Mouse (Mus musculus) lung, embryonic 16.5 days (tissue): ENCODE results near the gene Cd7. TPM values are rescaled to one million over a fixed set of nuclear protein-coding genes. Genes with fewer than 3 reads are reported as not detected.
"Not testable (repeated sequence)": the region's sequence is repeated elsewhere in the genome, so short reads cannot be mapped to it uniquely, and the experiment has no call there.

ENCODE experiments used
- ATAC-seq: fragments of 200-750 bp; cut with Nextera tagmentation; 2 replicates; pipeline ENCODE4 v1.8.0; 2017; ENCODE audit warnings: low read depth, mild to moderate bottlenecking, moderate library complexity
- H3K27ac ChIP-seq: fragments of 300-500 bp; sonication (generic); 2 replicates; pipeline ENCODE4 v1.5.1; 2014; ENCODE audit warnings: mild to moderate bottlenecking, control low read depth, low read length
- H3K27me3 ChIP-seq: fragments of 300-500 bp; sonication (generic); 2 replicates; pipeline ENCODE4 v1.6.1; 2014; ENCODE audit warnings: low read depth, low read length, mixed read lengths; ENCODE audit not compliant: control insufficient read depth, insufficient read depth
- H3K36me3 ChIP-seq: fragments of 300-500 bp; sonication (generic); 2 replicates; pipeline ENCODE4 v1.6.1; 2014; ENCODE audit warnings: low read length; ENCODE audit not compliant: control insufficient read depth, insufficient read depth
- H3K4me1 ChIP-seq: fragments of 300-500 bp; sonication (generic); replicated peaks from 2 replicates; pipeline ENCODE4 v1.6.1; 2014; ENCODE audit warnings: low read length, mixed read lengths; ENCODE audit not compliant: control insufficient read depth, insufficient read depth
- H3K4me2 ChIP-seq: fragments of 300-500 bp; sonication (generic); 2 replicates; pipeline ENCODE4 v1.6.1; 2014; ENCODE audit warnings: low read depth, low read length, control low read depth
- H3K4me3 ChIP-seq: fragments of 300-500 bp; sonication (generic); 2 replicates; pipeline ENCODE4 v1.5.1; 2014; ENCODE audit warnings: mild to moderate bottlenecking, low read length, control low read depth
- H3K9ac ChIP-seq: fragments of 300-500 bp; sonication (generic); 2 replicates; pipeline ENCODE4 v1.6.1; 2014; ENCODE audit warnings: low read length, control low read depth
- H3K9me3 ChIP-seq: fragments of 300-500 bp; sonication (generic); 2 replicates; pipeline ENCODE4 v1.6.1; 2016; ENCODE audit warnings: low read length; ENCODE audit not compliant: control insufficient read depth
- WGBS: fragments of 180-500 bp; shearing (Covaris S2); extraction: QIAGEN DNeasy Blood & Tissue Kit; methylation state at CpG from one replicate; pipeline ENCODE4 v1.1.7; 2014; 5-methylcytosine and 5-hydroxymethylcytosine counted together
- polyA plus RNA-seq: library from polyadenylated mRNA; unstranded; fragments of >200 nt; fragmentation: Nextera tagmentation; extraction: Ambion mirVana; gene quantifications from 2 replicates; pipeline ENCODE4 v1.2.1, GENCODE M21; 2015

Gene Cd7
- polyA plus RNA-seq, 1 experiment from 2014 or later = 1.3 TPM

DNA sequence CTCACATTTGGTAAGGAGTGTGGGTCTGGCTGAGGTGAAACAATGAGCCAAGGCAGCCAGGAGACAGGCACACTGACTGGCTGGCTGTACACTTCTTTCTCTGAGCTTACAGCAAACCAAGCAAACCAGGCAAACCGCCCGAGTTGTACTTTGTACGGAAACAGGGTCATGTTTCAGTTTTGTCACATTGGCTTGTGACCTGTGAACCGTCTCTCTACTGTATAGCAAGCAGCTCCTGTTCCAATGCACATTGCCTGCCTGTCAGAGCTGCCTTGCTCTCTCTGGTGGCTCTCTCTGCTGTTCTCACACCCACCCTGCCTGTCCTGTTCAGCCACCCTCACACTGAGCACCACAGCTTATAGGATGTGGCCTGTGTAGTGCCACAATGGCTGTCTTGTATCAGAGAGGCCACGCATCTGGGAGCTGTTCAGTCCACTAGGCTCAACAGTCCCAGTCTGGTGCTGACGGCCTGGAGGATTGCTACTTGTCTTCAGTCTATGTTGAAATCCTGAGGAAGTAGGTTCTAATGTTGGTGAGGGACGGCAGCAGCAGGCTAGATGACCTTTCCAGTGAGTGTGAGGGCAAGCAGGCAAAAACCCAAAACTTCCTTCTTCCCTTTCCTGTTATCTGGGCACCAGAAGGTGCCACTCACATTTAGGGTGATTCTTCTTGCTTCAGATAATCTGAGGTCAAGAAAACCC, 17.5 kb upstream of the Cd7 start:
- ATAC-seq = peak; percentile 59
- no peak overlapping the region; the same call in 1 of the 2 replicates for H3K27ac ChIP-seq
- H3K9ac ChIP-seq = no peak overlapping the region

DNA sequence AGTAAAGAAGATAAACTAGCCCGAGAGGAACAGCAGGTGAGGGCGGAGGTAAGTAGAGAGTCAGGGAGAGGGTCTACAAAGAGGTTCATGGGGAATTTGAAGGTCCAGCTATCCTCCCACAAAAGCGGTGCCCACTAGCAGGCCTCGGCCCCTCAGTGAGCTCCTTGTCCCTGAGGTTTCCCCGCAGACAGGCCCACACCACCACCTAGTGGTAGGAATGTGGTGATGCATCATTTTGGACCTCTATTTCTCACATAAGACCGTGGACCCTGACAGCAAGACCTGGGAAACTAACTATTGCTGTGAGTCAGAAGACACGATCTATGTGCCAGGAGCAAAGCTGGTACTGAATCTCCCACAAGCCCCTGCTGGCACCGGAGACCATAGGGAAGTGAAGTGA, 14.3 kb upstream of the Cd7 start:
- Histone ChIP-seq H3K36me3 (no peaks in the 10 kb centered on the region), H3K4me2 (no peak overlapping the region), H3K4me3 (no peak overlapping the region), H3K4me1 (peaks cover 5% of the 10 kb centered on the region), H3K9me3 (no peaks in the 10 kb centered on the region), H3K27me3 (no peaks in the 10 kb centered on the region), H3K9ac (no peak overlapping the region), H3K27ac (no peak overlapping the region)
- 7% methylated on average over 8 of the region's 8 CpGs for WGBS
- peak; percentile 72; the same call in 1 of the 2 replicates for ATAC-seq

More for the DNA sequence above, 17.5 kb upstream of the Cd7 start:
- H3K27me3 ChIP-seq = no peaks in the 10 kb centered on the region
- H3K36me3 ChIP-seq = no peaks in the 10 kb centered on the region
- peaks cover 8% of the 10 kb centered on the region for H3K4me1 ChIP-seq
- 28% methylated on average over 7 of the region's 7 CpGs for WGBS
- no peak overlapping the region for H3K4me2 ChIP-seq
- no peak overlapping the region for H3K4me3 ChIP-seq
- no peaks in the 10 kb centered on the region for H3K9me3 ChIP-seq

DNA sequence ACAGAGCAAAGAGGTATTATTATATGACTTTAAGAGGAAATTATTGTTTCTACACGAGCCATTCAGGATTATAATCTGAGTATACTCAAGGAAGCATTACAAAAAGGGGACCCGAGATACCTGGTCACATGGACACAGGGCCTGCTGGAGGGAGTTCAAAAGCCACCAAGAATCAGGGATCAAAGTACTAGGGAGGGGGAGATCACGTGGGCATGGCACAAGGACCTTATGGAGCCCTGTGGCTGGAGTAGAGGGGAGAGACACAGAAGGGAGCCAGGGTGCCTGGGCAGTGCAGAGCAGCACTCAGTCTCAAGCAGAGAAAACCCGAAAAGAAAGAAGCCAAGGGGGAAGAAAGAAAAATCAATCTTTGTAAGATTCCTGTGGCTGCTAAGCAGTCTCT, 13.2 kb upstream of the Cd7 start:
- no peaks in the 10 kb centered on the region for H3K36me3 ChIP-seq
- H3K9ac ChIP-seq = no peak overlapping the region
- no peaks in the 10 kb centered on the region for H3K9me3 ChIP-seq
- no peaks in the 10 kb centered on the region for H3K27me3 ChIP-seq
- ATAC-seq = no peak
- H3K4me3 ChIP-seq = no peak overlapping the region
- H3K4me1 ChIP-seq = peaks cover 7% of the 10 kb centered on the region
- no peak overlapping the region for H3K27ac ChIP-seq
- no peak overlapping the region for H3K4me2 ChIP-seq
- 67% methylated on average over 4 of the region's 4 CpGs for WGBS

DNA sequence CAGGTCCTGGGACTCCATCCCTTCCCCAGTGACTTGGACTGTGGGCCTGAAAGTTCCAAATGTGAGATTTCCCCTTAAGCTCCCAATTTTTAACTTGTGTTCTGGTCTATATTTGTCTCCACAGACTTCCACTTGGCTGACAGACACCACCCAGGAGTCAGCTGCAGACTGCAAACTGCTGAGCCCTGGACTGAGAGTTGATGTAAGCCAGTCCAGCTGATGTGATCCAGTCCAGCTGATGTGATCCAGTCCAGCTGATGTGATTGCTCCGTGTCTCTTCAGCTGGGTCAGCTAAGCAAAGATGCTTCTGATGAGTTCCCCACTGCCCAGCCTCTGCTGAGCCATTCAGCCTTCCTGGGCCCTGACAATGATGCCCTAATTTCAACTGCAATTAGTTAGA, 12.6 kb upstream of the Cd7 start:
- ATAC-seq = 0 out of 2 replicates have a peak, but pooled peaks have one; percentile 30
- H3K4me3 ChIP-seq = no peak overlapping the region
- no peak overlapping the region for H3K9ac ChIP-seq
- no peaks in the 10 kb centered on the region for H3K36me3 ChIP-seq
- no peak overlapping the region for H3K27ac ChIP-seq
- H3K9me3 ChIP-seq = no peaks in the 10 kb centered on the region
- WGBS = 34% methylated on average over 1 of the region's 1 CpGs
- peaks cover 7% of the 10 kb centered on the region for H3K4me1 ChIP-seq
- H3K4me2 ChIP-seq = no peak overlapping the region
- no peaks in the 10 kb centered on the region for H3K27me3 ChIP-seq

DNA sequence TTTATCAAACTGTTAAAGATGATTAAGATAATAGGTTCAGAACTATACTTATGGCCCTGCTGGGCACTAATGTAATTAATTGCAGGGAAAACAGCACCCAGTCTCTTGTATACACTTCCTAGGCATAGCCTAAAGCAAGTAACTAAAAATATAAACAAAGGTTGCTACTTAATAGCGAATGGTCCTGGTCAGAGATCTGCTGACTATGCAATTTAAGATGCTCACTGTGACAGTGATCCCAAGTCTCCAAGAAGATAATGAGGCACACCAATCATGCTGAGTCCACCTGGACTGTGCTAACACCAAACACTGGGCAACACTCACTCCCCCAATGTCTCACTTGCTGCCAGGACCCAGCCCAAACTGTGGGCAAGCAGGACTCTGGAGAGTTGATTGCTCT, 10.6 kb upstream of the Cd7 start:
- Histone ChIP-seq H3K4me2 (no peak overlapping the region), H3K4me1 (peaks cover 2% of the 10 kb centered on the region; the same call in 1 of the 2 replicates), H3K27me3 (no peaks in the 10 kb centered on the region), H3K36me3 (no peaks in the 10 kb centered on the region), H3K9me3 (no peaks in the 10 kb centered on the region), H3K9ac (no peak overlapping the region), H3K4me3 (no peak overlapping the region), H3K27ac (no peak overlapping the region)
- no peak for ATAC-seq
- 54% methylated on average over 1 of the region's 1 CpGs for WGBS

DNA sequence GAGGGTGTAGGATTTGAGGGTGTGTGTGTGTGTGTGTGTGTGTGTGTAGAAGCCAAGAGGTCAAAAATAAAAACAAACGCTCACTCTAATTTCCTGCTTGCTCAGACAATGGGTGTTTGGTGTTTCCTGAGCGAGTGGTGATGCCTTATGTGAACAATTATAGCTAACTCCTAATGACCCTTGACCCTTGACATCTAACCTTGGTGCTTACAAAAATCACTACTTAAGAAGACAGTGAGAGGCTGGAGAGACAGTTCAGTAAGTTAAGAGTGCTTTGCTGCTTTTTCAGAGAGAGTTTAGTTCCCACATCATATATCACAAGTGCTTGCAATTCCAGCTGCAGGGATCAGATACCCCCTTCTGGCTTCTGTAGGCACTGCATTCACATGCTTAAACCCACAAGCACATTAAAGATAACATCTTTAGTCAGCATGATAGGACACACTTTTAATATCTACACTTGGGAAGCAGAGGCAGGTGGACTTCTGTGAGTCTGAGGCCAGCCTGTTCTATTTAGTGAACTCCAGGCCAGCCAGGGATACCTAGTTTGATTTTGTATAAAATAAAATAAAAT, 8.7 kb upstream of the Cd7 start:
- no peaks in the 10 kb centered on the region for H3K36me3 ChIP-seq
- ATAC-seq = no peak
- peaks cover 2% of the 10 kb centered on the region; the same call in 1 of the 2 replicates for H3K4me1 ChIP-seq
- 39% methylated on average over 2 of the region's 2 CpGs for WGBS
- no peaks in the 10 kb centered on the region for H3K9me3 ChIP-seq
- no peak overlapping the region for H3K27ac ChIP-seq
- no peaks in the 10 kb centered on the region for H3K27me3 ChIP-seq
- no peak overlapping the region for H3K4me3 ChIP-seq
- H3K9ac ChIP-seq = no peak overlapping the region
- no peak overlapping the region for H3K4me2 ChIP-seq

DNA sequence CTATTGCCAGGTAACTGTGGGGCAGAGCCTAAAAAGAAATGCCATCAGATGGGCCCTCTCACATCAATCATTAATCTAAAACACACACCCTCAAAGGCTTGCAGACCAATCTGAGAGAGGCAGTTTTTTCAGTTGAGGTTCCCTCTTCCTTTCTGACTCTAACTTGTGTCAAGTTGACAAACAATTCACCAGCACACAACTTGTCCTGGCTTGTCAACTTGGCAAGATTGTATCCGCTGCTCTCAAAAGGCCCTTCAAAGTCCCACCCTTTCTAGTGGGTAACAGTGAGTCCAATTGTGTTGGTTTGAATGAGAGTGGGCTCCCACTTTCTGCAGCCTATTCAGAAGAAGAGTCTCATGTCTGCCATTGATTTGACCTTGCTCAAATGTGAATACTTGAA, 6.1 kb upstream of the Cd7 start:
- peak; percentile 47 for ATAC-seq
- Histone ChIP-seq H3K4me3 (no peak overlapping the region), H3K9ac (no peak overlapping the region), H3K9me3 (no peaks in the 10 kb centered on the region), H3K27me3 (no peaks in the 10 kb centered on the region), H3K4me1 (peaks cover 2% of the 10 kb centered on the region; the same call in 1 of the 2 replicates), H3K36me3 (no peaks in the 10 kb centered on the region), H3K27ac (no peak overlapping the region), H3K4me2 (no peak overlapping the region)
- WGBS = 31% methylated on average over 1 of the region's 1 CpGs

DNA sequence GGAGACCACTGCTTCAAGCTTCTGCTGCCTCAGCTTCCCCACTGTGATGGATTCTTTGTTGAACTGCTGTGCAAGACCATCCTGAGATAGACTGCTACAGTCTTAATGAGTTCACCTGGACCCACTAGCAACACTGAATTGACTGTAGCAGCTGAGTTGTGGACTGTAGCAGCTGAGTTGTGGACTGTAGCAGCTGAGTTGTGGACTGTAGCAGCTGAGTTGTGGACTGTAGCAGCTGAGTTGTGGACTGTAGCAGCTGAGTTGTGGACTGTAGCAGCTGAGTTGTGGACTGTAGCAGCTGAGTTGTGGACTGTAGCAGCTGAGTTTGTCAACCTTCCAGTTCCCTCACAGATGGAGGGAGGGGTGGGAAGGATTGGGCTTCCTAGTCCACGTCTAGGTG, 3.8 kb upstream of the Cd7 start:
- not testable (repeated sequence) for H3K9me3 ChIP-seq, ATAC-seq, H3K27ac ChIP-seq, H3K4me1 ChIP-seq, H3K4me3 ChIP-seq, H3K9ac ChIP-seq, H3K4me2 ChIP-seq, H3K27me3 ChIP-seq, H3K36me3 ChIP-seq
- 68% methylated on average over 1 of the region's 1 CpGs for WGBS

DNA sequence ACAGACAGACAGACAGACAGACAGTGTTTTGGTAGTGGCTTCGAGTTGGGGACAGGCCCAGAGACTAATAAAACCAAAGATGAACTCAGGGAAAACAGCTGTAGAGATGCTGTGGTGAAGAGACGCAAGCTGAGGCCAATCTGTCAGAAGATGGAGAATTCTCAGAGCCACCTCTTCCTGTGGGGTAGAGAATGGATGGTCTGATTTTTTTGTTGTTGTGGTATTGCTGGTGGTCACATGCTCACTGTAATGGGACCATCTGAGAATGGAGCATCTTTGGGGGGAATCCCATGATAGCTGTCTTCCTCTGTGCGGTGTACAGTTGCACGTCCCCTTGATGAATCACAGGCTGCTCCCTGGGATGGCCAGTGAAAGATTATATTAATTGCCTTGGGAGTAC, 3.3 kb upstream of the Cd7 start:
- Histone ChIP-seq H3K36me3 (no peaks in the 10 kb centered on the region), H3K4me2 (no peak overlapping the region), H3K4me1 (no peaks in the 10 kb centered on the region; the same call in 1 of the 2 replicates), H3K9me3 (no peaks in the 10 kb centered on the region), H3K9ac (no peak overlapping the region), H3K27ac (no peak overlapping the region), H3K4me3 (no peak overlapping the region), H3K27me3 (no peaks in the 10 kb centered on the region; the same call in 1 of the 2 replicates)
- 68% methylated on average over 4 of the region's 4 CpGs for WGBS
- ATAC-seq = no peak
